Mouse (Mus musculus) subcutaneous adipose tissue, adult 2 months (tissue): ENCODE results near the gene Thsd1. TPM values are rescaled to one million over a fixed set of nuclear protein-coding genes. Genes with fewer than 3 reads are reported as not detected.

Experiments used
- polyA plus RNA-seq: library from polyadenylated mRNA; depleted of rRNA; stranded (reverse); fragments of >200 nt; gene quantifications from 2 replicates; pipeline ENCODE4 v1.2.3, GENCODE M21; 2012; ENCODE audit warnings: low replicate concordance; rRNA removed

Thsd1 gene
- 9.9 and 10.4 TPM in 2 replicates for polyA plus RNA-seq

GRCm38 (mm10) chr8:22227061-22227877 is at the start of gene Thsd1:
Thsd1 (plus strand) TSS chr8:22227313.

GRCm38 (mm10) chr8:22185431-22186397 is 41.4 kb upstream of the Thsd1 start, which contains the start of gene Ckap2:
Ckap2 (minus strand) TSS chr8:22185819.

DNA sequence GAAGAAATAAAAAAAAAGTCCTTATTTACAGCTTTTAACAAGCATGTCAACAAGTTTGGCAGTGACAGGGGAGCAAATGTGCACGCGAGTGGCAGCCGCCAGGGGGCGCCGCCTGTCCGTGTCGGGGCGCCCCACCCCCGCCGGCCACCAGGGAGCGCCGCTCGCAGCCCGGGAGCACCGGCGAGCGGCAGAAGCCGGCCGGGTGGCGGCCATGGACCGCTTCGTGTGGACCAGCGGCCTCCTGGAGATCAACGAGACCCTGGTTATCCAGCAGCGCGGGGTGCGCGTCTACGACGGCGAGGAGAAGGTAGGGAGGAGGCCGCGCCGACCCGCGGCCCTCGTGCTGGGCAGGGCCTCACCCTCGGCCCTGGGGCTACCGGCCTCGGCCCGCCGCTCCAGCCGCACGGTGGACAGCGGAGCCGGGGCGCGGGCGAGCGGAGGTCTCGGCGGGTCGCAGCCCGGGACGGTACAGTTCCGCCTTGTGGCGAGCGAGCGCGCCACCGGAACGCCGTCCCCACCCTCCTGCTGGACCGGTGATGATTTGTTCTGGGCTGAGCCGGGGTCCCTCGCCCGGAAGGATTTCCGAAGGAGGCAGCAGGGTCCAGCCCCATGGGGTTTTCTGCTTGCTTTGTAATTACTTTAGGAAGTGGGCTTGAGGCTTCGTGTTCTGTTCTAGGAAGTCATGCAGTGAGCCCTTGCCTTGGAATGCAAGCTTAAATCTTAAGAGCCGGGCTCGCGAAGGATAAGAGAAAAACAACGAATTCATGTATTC is 34.3 kb upstream of the Thsd1 start, which contains the start of gene Vps36:
Vps36 (plus strand) TSS at position 150 of the 772 bp plus-strand sequence.

GRCm38 (mm10) chr8:22282999-22283491 is 55.9 kb downstream of the Thsd1 start, which contains the start of gene Tpte:
Tpte (plus strand) TSS chr8:22283441.

Other genes starting within 250 kb of the Thsd1 start
- 0.04 and 0.77 TPM in 2 replicates for gene Atp7b, start 167.0 kb upstream of the Thsd1 start, polyA plus RNA-seq
- 5.9 and 9.0 TPM in 2 replicates for gene Alg11, start 166.6 kb upstream of the Thsd1 start, polyA plus RNA-seq
- gene Nek5, start 102.3 kb upstream of the Thsd1 start, polyA plus RNA-seq = 0.18 TPM in 1 of 2 replicates, not detected in the other
- 1.2 and 1.8 TPM in 2 replicates for gene Nek3, start 60.9 kb upstream of the Thsd1 start, polyA plus RNA-seq
- gene Ckap2, start 41.5 kb upstream of the Thsd1 start, polyA plus RNA-seq = 0.54 and 3.1 TPM in 2 replicates
- gene Vps36, start 34.5 kb upstream of the Thsd1 start, polyA plus RNA-seq = 12.3 and 13.2 TPM in 2 replicates
- 0.06 and 0.13 TPM in 2 replicates for gene Tpte, start 56.1 kb downstream of the Thsd1 start, polyA plus RNA-seq
- gene Slc25a15, start 171.3 kb downstream of the Thsd1 start, polyA plus RNA-seq = 4.4 and 6.7 TPM in 2 replicates
- 6.6 and 7.5 TPM in 2 replicates for gene Mrps31, start 184.0 kb downstream of the Thsd1 start, polyA plus RNA-seq